ENCODE assay signal across 28 mouse cellular contexts in the genomic region with DNA sequence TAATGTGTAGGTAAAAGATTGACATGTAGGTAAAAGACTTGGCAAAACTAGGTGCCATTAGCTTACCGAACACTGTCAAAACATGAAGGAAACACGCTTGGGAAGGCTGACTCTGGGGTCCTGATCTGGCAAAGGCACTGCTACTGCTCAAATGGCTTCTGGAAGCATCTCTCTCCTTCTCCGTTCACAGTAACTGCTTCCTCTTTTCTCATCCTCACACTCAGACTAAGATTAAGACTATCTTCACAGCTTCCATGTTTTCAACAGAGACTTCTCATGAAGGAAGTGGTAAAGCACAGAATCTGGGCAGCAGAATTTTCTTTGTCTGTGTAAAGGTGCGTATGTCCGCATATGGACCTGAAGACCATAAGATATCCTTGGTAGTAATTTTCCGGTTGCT.
A peak's percentile ranks its signal among the peaks of the same experiment; 100 is the strongest.
DNase-seq lines count a peak whose midpoint lies in the region; ATAC-seq and TF ChIP-seq lines count a peak whose summit lies in the region.
"Had no signal": no experiment of that assay in that cellular context is flagged by ENCODE, and none has a peak within 500 bp of the region (broad histone marks: within the 10 kb centered on the region; RNA-seq: fewer than 3 reads in every experiment).

No protein-coding gene starts in this region.

- WGBS in heart, adult 2 months, result 91% methylated on average over 6 of the region's 6 CpGs
- 94% methylated on average over 6 of the region's 6 CpGs for WGBS in intestine, postnatal 0 days

- no peak for TF ChIP-seq EP300 in heart, adult 2 months (IDR thresholded peaks at IDR 0.05; ENCODE audit: insufficient read depth, low read depth, low read length)

- H3K9ac ChIP-seq in heart, adult 2 months (ENCODE audit: low read depth, low read length), result no peak overlapping the region
- H3K9ac ChIP-seq in intestine, postnatal 0 days (ENCODE audit: low read depth, low read length), result no peak overlapping the region
- H3K9ac ChIP-seq: forebrain, embryonic 12.5 days; forebrain, postnatal 0 days; heart, embryonic 12.5 days; hindbrain, embryonic 14.5 days; kidney, embryonic 15.5 days; limb, embryonic 12.5 days; liver, embryonic 15.5 days; lung, embryonic 15.5 days; neural tube, embryonic 12.5 days had no signal

- peaks cover 6% of the 10 kb centered on the region for H3K4me1 ChIP-seq in heart, adult 2 months (ENCODE audit: control insufficient read depth, insufficient read depth, low read length)
- H3K4me1 ChIP-seq in bone marrow macrophage, adult 2 months (ENCODE audit: control insufficient read depth, insufficient read depth, low read length), result peaks cover 15% of the 10 kb centered on the region
- H3K4me1 ChIP-seq in intestine, postnatal 0 days (replicated peaks; ENCODE audit: control insufficient read depth, insufficient read depth, low read length), result no peaks in the 10 kb centered on the region
- H3K4me1 ChIP-seq: liver, embryonic 15.5 days had no signal

- no peak for TF ChIP-seq POLR2A in heart, adult 2 months (IDR thresholded peaks at IDR 0.05; ENCODE audit: insufficient read depth, low read depth, low read length)
- no peak for TF ChIP-seq POLR2A in bone marrow macrophage, adult 2 months (IDR thresholded peaks at IDR 0.05; ENCODE audit: borderline replicate concordance, low read depth, low read length)

- no peaks in the 10 kb centered on the region for H3K9me3 ChIP-seq in intestine, postnatal 0 days (ENCODE audit: control insufficient read depth)
- H3K9me3 ChIP-seq: forebrain, embryonic 12.5 days; heart, embryonic 12.5 days; kidney, embryonic 15.5 days; limb, embryonic 12.5 days; liver, embryonic 15.5 days; lung, embryonic 15.5 days; neural tube, embryonic 12.5 days had no signal

- intact Hi-C loops in heart, adult 2 months (cut with DNase I), result no loop called here

- no peak for DNase-seq in heart, adult 2 months
- DNase-seq in heart, adult 9 months (ENCODE audit: low spot score in 2 of 2), result no peak
- peak; percentile 6 for DNase-seq in A20 (ENCODE audit: low read depth, low spot score)
- DNase-seq: adrenal gland, postnatal 10 days; cerebellum, adult 11 months; cerebellum, postnatal 10 days; forebrain, postnatal 0 days; kidney, adult 11 months; kidney, postnatal 25 days; right cerebral cortex, adult 18-20 months; spleen, adult 18-20 months; thymus, adult 18-20 months; thymus, postnatal 25 days had no signal

- H3K27me3 ChIP-seq in heart, adult 2 months (ENCODE audit: control insufficient read depth, insufficient read depth, low read length), result no peaks in the 10 kb centered on the region
- H3K27me3 ChIP-seq in intestine, postnatal 0 days (replicated peaks; ENCODE audit: control insufficient read depth, insufficient read depth, low read length), result no peaks in the 10 kb centered on the region
- H3K27me3 ChIP-seq: forebrain, embryonic 12.5 days; heart, embryonic 12.5 days; kidney, embryonic 15.5 days; liver, embryonic 15.5 days; lung, embryonic 15.5 days; neural tube, embryonic 12.5 days had no signal

- ATAC-seq in megakaryocyte, adult 5-6 weeks (ENCODE audit: poor library complexity, severe bottlenecking), result peak; percentile 79
- no peak for ATAC-seq in intestine, postnatal 0 days
- no peak for ATAC-seq in erythroblast, adult 5-6 weeks (replicated peaks; ENCODE audit: low FRiP score, poor library complexity, severe bottlenecking)
- ATAC-seq: forebrain, postnatal 0 days had no signal

- no peak overlapping the region for H3K4me3 ChIP-seq in heart, adult 2 months
- no peak overlapping the region for H3K4me3 ChIP-seq in bone marrow macrophage, adult 2 months (ENCODE audit: insufficient read depth, low read length)
- no peak overlapping the region for H3K4me3 ChIP-seq in intestine, postnatal 0 days (ENCODE audit: low read depth, low read length)
- H3K4me3 ChIP-seq: forebrain, embryonic 12.5 days; heart, embryonic 12.5 days; kidney, embryonic 15.5 days; limb, embryonic 12.5 days; liver, embryonic 15.5 days; lung, embryonic 15.5 days; myocyte; neural tube, embryonic 12.5 days had no signal

- H3K4me2 ChIP-seq in intestine, postnatal 0 days (replicated peaks; ENCODE audit: low read depth), result no peak overlapping the region
- H3K4me2 ChIP-seq: forebrain, embryonic 12.5 days; heart, embryonic 12.5 days; hindbrain, embryonic 14.5 days; kidney, embryonic 15.5 days; limb, embryonic 12.5 days; liver, embryonic 15.5 days; lung, embryonic 15.5 days; midbrain, embryonic 11.5 days; neural tube, embryonic 12.5 days had no signal

- H3K27ac ChIP-seq in heart, adult 2 months, result peak overlapping the region; percentile 46
- peak overlapping the region; percentile 58 for H3K27ac ChIP-seq in bone marrow macrophage, adult 2 months (ENCODE audit: insufficient read depth, low read depth, low read length)
- no peak overlapping the region for H3K27ac ChIP-seq in intestine, postnatal 0 days (ENCODE audit: low read depth, low read length)
- H3K27ac ChIP-seq: forebrain, embryonic 12.5 days; hindbrain, embryonic 14.5 days; kidney, embryonic 15.5 days; limb, embryonic 12.5 days; liver, embryonic 15.5 days; lung, embryonic 15.5 days; neural tube, embryonic 12.5 days; stomach, postnatal 0 days had no signal

- peaks cover 5% of the 10 kb centered on the region for H3K36me3 ChIP-seq in heart, adult 2 months (ENCODE audit: control insufficient read depth, insufficient read depth, low read length)
- no peaks in the 10 kb centered on the region for H3K36me3 ChIP-seq in intestine, postnatal 0 days (ENCODE audit: control insufficient read depth, insufficient read depth)
- H3K36me3 ChIP-seq: forebrain, embryonic 12.5 days; heart, embryonic 12.5 days; kidney, embryonic 15.5 days; limb, embryonic 12.5 days; liver, embryonic 15.5 days; lung, embryonic 15.5 days; neural tube, embryonic 12.5 days had no signal

- no peaks in the 10 kb centered on the region for H3K79me2 ChIP-seq in heart, adult 2 months (replicated peaks; ENCODE audit: control insufficient read depth, insufficient read depth, low read length)

- TF ChIP-seq CTCF in heart, adult 2 months (IDR thresholded peaks at IDR 0.05), result no peak
- TF ChIP-seq CTCF in bone marrow macrophage, adult 2 months (IDR thresholded peaks at IDR 0.05; ENCODE audit: low read depth, low read length), result no peak
- no peak for TF ChIP-seq CTCF in intestine, postnatal 0 days (IDR thresholded peaks at IDR 0.05; ENCODE audit: low read depth)
